Mouse (Mus musculus): ENCODE data around the gene Rasl12. TPM values are rescaled to one million over a fixed set of nuclear protein-coding genes. Genes with fewer than 3 reads are reported as not detected.

Rasl12 gene
- total RNA-seq, 1 experiment from 2014 or later = not detected

DNA sequence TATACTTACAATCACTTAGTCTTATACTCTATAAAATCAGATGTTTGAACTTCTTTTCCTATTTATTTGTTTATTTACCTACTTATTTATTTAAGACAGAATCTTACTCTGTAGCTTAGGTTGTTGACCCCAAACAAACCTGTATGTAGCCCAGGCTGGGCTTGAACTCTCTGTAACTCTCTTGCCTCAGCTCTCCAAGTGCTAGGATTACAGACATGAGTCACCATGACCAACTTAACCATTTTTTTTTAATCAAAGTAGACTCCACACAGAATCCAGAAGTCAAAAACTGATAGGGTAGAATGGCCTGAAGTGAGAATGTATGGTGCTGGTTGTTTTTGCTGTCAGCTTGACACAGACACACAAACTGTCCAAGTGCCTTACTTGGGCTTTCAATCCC is 32.1 kb downstream of the Rasl12 start:
- ATAC-seq (ENCODE audit: extremely low read depth, insufficient number of reproducible peaks, low FRiP score, poor library complexity, severe bottlenecking) = no peak

DNA sequence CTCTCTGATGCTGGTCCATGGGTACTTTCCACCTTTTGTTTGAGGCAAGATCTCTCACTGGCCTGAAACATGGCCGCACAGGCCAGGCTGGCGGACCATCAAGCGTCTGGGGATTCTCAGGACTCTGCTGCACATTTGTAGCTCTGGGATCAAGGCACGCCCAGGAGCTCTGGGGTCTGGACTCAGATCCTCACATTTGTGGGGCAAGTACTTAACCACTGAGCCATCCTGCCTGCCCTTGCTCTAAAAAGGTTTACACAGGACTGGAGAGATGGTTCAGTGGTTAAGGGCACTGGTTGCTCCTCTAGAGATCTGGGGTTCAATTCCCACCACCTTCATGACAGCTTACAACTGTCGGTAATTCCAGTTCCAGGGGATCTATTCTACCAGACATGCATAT is 32.6 kb downstream of the Rasl12 start:
- ATAC-seq (ENCODE audit: extremely low read depth, insufficient number of reproducible peaks, low FRiP score, poor library complexity, severe bottlenecking) = no peak

GRCm38 (mm10) chr9:65432236-65432635 is 33.9 kb downstream of the Rasl12 start:
- peak; percentile 58; the same call in 1 of the 2 replicates for ATAC-seq (ENCODE audit: extremely low read depth, insufficient number of reproducible peaks, low FRiP score, poor library complexity, severe bottlenecking)

DNA sequence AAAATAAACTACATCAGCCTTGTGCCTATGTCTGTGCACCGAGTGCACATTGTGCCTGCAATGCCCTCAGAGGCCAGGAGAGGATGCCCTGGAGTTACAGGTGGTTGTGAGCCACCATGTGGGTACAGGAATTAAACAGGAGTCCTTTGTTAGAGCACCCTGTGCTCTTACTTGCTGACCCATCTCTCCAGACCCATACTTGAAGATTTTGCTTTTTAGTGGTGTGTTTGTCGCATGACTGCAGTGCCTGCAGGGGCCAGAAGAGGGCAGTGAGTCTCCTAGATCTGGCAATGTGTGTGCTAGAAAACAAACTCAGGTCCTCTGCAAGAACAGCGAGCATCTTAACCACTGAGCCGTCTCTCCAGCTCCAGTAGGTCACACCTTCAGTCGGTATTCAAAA is 35.8 kb downstream of the Rasl12 start:
- ATAC-seq (ENCODE audit: extremely low read depth, insufficient number of reproducible peaks, low FRiP score, poor library complexity, severe bottlenecking) = no peak

- no peak for ATAC-seq (ENCODE audit: extremely low read depth, insufficient number of reproducible peaks, low FRiP score, poor library complexity, severe bottlenecking)
Measured at GRCm38 (mm10) chr9:65435211-65435610, 36.9 kb downstream of the Rasl12 start.

DNA sequence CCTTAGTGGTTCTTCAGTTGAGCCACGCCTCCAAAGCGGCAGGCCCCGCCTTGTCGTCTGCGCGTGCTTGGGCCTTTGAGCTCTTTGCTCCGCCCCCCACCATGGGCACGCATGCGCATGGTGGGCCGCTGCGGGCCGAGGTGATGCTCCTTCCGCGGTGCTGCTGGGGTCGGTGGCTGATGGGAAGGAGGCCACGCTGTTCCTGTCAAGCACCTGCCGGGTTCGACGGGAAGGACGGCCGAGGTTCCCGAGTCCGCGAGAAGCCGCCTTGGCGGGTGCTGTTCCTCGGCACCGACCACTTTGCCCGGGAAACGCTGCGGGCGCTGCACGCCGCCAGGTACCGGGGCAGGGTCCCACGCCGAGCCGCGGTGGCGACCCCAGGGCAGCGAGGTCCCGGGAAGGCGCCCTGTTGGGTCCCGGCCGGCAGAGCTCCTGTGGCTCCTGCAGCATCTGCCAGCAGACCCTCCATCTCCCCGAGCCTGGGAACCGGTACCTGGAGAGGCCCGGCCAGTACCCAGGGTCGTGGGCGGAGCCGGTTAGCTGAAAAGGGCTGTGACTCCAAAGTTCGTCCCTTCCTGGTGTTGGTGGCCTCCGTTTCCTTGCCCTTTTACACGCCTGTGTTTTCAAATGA is 37.5 kb downstream of the Rasl12 start, which contains the start of gene Mtfmt:
Gene Mtfmt (plus strand): TSS at position 112 of the 631 bp plus-strand sequence.
- peak; percentile 89 for ATAC-seq (ENCODE audit: extremely low read depth, insufficient number of reproducible peaks, low FRiP score, poor library complexity, severe bottlenecking)

DNA sequence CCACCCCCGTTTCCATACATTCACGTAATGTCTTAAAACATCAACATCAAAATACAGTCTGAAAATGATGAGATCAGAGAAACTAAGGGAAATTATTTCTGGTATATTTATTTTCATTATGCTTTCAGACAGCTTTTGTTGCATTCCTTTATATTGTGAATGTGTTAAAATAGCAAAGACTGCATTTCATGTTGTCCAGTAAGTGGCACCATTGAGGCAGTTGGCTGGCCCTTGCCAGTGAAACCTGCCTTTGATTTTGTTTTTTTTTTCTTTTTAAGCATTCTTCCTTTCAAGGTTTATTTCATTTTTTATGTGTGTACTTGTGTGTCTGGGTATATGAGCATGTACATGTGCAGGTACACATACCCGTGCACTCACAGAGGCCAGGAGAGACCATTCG is 46.4 kb downstream of the Rasl12 start:
- no peak for ATAC-seq (ENCODE audit: extremely low read depth, insufficient number of reproducible peaks, low FRiP score, poor library complexity, severe bottlenecking)

DNA sequence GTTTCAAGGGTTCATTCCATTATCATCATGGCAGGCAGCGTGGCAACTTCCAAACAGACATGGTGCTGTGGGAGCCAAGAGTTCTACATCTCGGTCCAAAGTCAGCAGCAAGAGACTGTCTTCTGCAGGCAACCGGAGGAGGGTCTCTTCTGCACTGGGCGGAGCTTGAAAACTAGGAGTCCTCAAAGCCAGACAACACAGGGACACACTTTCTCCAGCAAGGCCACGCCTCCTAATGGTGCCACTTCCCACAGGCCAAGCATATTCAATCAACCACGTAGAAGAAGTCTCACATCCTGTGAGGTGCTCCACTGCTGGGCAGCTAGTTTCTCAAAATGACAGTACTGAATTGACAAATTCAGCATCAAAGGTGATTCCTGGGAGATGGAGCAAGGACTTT is 49.6 kb downstream of the Rasl12 start:
- no peak for ATAC-seq (ENCODE audit: extremely low read depth, insufficient number of reproducible peaks, low FRiP score, poor library complexity, severe bottlenecking)

DNA sequence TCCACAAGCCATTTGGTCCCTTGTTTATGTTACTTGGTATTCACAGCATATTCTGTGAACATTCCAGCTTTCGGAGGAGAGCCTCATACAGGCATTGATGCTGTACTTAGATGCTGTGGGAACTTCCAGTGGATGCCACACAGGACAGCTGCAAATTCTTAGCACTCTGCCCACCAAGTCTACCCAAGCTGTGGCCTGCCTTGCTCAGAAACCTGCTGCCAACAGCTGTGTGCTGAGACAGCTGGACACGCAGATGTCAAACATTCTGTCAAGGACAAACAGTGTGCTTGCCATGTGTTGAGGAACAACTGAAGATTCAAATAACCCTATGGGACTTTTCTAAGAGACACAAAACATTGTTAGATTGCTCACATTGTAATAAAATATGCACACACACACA is 60.7 kb downstream of the Rasl12 start:
- no peak for ATAC-seq (ENCODE audit: extremely low read depth, insufficient number of reproducible peaks, low FRiP score, poor library complexity, severe bottlenecking)

DNA sequence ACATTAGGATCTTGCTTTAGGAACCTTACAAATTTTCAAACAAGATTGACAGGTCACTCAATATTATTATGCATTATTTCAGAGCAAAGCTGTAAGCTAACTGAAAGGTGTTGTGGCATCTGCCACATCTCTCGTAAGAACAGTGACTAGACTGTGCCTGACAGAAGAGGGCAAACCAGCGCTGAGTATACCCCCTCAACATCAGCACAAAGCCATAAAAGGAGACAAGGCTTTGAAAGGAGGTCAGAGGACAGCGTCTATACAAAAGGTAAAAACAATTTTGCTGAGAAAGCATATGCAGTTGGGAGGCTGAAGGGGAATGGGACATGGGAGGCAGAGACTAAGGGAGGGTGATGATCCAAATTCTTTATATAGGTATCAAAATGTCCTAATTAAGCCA is 61.9 kb downstream of the Rasl12 start:
- ATAC-seq (ENCODE audit: extremely low read depth, insufficient number of reproducible peaks, low FRiP score, poor library complexity, severe bottlenecking) = no peak

GRCm38 (mm10) chr9:65460732-65461442 is 62.6 kb downstream of the Rasl12 start, which contains the start of gene Spg21:
Spg21 (plus strand) TSS chr9:65460947.
- ATAC-seq (ENCODE audit: extremely low read depth, insufficient number of reproducible peaks, low FRiP score, poor library complexity, severe bottlenecking) = peak; percentile 92

DNA sequence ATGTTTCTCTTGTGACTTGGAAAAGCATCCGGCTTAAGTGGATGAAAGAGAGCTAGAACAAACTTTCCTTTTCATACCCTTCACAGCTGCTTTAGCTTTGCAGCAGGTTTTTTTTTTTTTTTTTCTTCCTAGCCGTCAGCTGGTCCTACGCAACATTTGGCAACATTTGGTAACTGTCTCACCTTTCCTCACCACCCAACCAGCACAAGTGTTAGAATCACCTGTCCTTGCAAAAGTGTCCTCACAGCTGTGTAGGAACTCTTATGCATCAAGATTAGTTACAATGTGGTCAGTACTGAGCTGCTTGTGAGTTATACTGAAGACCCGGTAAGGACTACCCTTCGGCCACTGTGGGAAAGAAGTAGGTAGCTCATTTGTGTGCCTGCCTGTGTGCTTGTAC is 64.2 kb downstream of the Rasl12 start:
- no peak for ATAC-seq (ENCODE audit: extremely low read depth, insufficient number of reproducible peaks, low FRiP score, poor library complexity, severe bottlenecking)

DNA sequence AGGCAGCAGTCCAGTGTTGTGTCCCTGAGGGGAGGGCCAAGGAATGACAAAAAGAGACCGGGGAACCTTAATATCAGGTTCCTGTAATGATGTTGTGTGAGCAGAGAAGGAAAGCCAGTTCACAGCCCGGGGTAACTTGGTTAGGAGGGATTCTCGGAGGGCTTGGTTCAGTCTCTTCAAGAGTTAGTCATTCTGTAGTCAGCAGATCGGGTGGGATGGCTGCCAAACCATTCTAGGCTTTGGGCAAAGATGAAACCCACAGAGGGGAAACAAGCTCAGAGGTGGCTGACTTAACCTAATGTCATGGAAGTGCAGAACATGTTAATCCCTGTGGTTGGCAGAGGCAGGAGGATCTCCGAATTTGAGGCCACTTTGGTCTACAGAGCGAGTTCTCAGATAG is 65.9 kb downstream of the Rasl12 start:
- no peak for ATAC-seq (ENCODE audit: extremely low read depth, insufficient number of reproducible peaks, low FRiP score, poor library complexity, severe bottlenecking)

Other genes starting within 250 kb of the Rasl12 start
- 3.3 and 5.2 TPM in 2 replicates for gene Parp16, start 203.2 kb upstream of the Rasl12 start, total RNA-seq (2017)
- gene Cilp, start 133.3 kb upstream of the Rasl12 start, total RNA-seq (2017) = not detected in 2 replicates
- gene Clpx, start 104.2 kb upstream of the Rasl12 start, total RNA-seq (2017) = 42.4 and 50.0 TPM in 2 replicates
- gene Pdcd7, start 52.4 kb upstream of the Rasl12 start, total RNA-seq (2017) = 38.8 and 39.4 TPM in 2 replicates
- gene Ubap1l, start 37.5 kb upstream of the Rasl12 start, total RNA-seq (2017) = 2.4 TPM in 1 of 2 replicates, not detected in the other
- gene Kbtbd13, start 6.9 kb upstream of the Rasl12 start, total RNA-seq (2017) = not detected in 2 replicates
- gene Slc51b, start 24.4 kb downstream of the Rasl12 start, total RNA-seq (2017) = not detected in 2 replicates
- 15.5 and 17.3 TPM in 2 replicates for gene Mtfmt, start 37.3 kb downstream of the Rasl12 start, total RNA-seq (2017)
- gene Spg21, start 62.4 kb downstream of the Rasl12 start, total RNA-seq (2017) = 45.2 and 51.7 TPM in 2 replicates
- 0.93 TPM in 1 of 2 replicates, not detected in the other for gene Ankdd1a, start 121.7 kb downstream of the Rasl12 start, total RNA-seq (2017)
- 103 and 108 TPM in 2 replicates for gene Plekho2, start 181.5 kb downstream of the Rasl12 start, total RNA-seq (2017)
- gene Pif1, start 188.7 kb downstream of the Rasl12 start, total RNA-seq (2017) = not detected in 2 replicates
- 2.1 and 3.3 TPM in 2 replicates for gene Rbpms2, start 231.1 kb downstream of the Rasl12 start, total RNA-seq (2017)

All from neutrophil, adult 5-6 weeks (primary cell).